Mouse (Mus musculus) adrenal gland (tissue): Measurements from ENCODE around the gene Gtsf1.
"Not testable (repeated sequence)": the region's sequence is repeated elsewhere in the genome, so short reads cannot be mapped to it uniquely, and the experiment has no call there.

ENCODE experiments used
- intact Hi-C: fragments of 180-260 bp; cut with DNase I; formaldehyde crosslinking; loops from one replicate; pipeline ENCODE4 v1.15.1; 2025
- long read RNA-seq, 2 experiments: library from polyadenylated mRNA; unstranded; transcript quantifications; one replicate each; pipeline ENCODE4 v2.0.0; 2020; ENCODE audit warnings: borderline replicate concordance in 1 of 2; ENCODE audit not compliant: insufficient replicate concordance in 1 of 2

Gene Gtsf1
- long read RNA-seq, experiment 1, result 0 reads
- long read RNA-seq, experiment 2, result 0 reads

DNA sequence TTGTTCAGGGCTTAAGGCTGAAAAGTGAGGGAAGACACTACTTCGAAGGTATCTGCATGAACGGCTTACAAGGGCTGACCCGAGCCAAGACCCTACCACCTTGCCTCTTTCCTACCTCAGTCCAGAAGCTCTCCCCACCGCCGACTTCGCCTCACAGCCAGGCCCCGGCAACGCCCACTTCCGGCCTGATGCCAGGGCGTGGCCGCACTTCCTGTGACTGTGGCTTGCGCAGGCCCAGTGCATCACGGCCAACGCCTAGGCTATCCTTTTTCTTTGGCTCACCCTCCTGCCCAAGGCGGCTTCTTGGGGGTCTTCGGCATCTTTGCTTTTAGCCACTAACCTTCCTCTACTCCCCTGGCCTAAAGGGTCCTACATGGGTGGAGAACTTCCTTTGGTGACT is at the start of gene Gtsf1:
TSS of gene Gtsf1 (minus strand) at position 230 of the 400 bp plus-strand sequence.
- intact Hi-C loops, result no loop called here

- intact Hi-C loops, result no loop called here
Measured at GRCm38 (mm10) chr15:103479080-103479606, 48.9 kb upstream of the Gtsf1 start.

DNA sequence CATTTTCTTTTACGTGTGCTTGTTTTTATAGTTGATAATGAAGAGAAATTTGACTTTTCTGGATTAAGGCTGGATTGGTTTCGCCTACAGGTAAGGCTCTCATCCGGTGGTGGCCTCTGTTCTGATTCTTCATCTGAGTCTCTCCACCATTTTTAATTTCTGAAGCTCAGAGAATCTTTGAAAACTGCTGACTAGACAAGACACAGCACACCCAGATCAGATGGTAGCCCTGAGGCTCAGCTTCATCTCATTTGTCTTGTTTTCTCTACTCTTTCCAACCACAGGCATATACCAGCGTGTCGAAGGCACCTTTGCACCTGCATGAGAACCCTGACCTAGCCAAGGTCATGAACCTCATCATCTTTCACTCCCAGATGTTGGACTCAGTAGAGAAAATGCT is 43.5 kb upstream of the Gtsf1 start:
- intact Hi-C loops, result no loop called here

DNA sequence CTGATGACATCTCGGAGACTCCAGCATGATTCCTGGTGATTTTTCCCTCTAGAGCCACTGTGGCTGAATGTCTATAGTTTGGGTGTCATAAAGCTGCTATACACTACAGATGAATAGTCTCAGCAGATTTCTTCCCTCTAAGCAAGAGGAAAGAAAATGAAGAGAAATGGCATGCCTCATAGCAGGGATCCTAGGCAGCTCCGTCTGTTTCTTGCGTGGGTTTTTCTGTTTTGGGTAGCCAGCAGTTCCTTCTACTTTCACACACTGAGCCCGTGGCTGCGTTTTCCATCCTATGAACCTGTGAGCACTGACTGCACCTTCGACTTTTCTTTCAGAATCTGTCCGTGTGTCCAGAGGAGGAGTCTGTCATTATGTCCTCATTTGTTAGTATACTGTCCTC is 42.9 kb upstream of the Gtsf1 start:
- intact Hi-C loops, result no loop called here

DNA sequence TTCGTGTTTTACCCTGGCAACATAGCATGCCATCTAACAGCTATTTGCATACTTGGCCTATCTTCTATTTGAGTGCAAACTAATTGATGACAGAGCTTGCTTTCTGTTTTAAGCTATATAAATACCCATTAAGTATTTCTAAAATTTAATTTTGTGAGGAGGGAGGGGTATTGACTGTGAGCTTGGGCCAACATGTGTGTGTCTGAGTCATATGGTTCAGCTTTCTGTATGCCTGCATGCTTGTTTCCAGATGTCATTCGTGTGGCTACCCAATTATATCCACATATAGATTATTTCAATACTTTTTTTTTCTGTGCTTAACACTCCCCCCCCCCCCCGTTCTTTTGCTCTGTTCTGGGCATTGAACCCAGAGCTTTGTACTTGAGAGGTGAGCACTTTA is 42.0 kb upstream of the Gtsf1 start:
- intact Hi-C loops, result no loop called here

GRCm38 (mm10) chr15:103471488-103472194 is 41.4 kb upstream of the Gtsf1 start:
- intact Hi-C loops, result no loop called here

- intact Hi-C loops, result no loop called here
Measured at GRCm38 (mm10) chr15:103462539-103463261, 32.4 kb upstream of the Gtsf1 start.

DNA sequence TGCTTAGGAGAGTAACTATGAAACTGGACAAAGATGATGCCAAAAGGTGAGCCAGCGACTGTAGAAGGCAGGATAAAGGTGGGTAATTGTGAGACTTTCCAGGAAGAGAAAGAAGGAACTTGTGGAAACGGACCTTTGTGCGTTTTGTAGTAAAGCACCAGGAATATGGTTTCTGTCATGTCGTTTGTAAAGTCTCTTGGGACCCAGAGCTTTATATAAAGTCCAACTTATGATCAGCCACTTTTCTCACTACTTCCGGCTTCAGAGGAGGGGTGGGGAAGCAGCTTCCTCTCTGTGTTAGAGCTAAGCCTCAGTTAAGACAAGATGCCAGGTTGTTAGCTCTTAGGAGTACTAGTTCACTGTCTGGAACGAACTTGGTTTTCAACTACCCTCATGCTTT is 24.2 kb upstream of the Gtsf1 start:
- intact Hi-C loops, result no loop called here

DNA sequence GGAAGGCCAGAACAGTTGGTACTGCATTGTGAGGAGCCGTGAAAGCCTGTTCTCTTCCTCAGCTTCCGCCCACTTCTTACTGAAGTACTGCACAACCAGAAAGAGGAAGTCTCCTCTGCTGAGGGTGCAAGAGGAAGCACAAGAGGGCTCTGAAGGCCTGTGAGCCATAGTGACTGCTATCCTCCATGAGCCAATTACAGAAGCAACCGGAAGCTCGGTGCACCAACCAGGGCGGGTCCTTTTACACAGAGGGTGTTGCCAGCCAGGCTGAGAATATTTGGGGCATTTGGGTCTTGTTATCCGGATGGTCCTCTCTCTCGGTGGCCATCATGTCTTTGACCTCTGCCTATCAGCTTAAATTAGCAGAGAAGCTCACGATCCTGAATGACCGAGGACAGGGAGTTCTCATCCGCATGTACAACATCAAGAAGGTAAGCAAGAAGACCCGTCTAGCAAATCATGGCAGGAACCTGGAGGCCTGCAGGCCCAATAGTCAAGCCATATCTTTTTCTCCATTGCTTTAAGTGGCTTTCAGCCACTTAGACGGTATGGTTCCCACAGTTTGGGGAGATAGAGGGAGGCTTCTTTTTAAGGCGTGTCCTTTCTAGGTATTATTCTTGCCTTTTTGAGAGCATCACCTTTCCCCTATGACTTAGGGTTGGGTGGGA is 23.4 kb upstream of the Gtsf1 start, which contains the start of gene Nckap1l:
TSS of gene Nckap1l (plus strand) at position 244 of the 668 bp plus-strand sequence.
- intact Hi-C loops, result no loop called here

DNA sequence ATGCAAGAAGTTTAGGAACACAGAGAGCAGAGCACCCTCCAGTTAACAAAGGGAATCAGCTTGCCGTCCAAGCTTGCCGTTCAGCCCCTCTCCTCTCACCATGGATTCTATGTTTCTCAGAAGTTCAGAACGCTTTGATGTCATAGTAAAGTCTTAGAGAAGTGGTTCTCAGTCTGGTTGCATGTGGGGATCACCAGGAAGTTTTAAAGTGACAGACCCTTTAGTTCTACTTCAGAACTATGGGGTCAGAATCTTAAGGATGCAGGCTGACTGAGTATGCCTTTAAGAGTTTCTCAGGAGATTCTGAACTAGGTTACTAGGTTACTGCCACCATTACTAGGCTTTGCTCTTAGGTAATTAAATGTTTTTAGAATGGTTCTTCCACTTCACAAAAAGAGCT is 18.1 kb upstream of the Gtsf1 start, which contains the start of gene Gtsf2:
TSS of gene Gtsf2 (minus strand) at position 101 of the 400 bp plus-strand sequence.
- intact Hi-C loops, result no loop called here

GRCm38 (mm10) chr15:103445966-103446365 is 15.7 kb upstream of the Gtsf1 start:
- intact Hi-C loops, result not testable (repeated sequence)

- intact Hi-C loops, result no loop called here
Measured at GRCm38 (mm10) chr15:103427017-103427416, 3.3 kb downstream of the Gtsf1 start.

- intact Hi-C loops, result not testable (repeated sequence)
Measured at GRCm38 (mm10) chr15:103405586-103405985, 24.7 kb downstream of the Gtsf1 start.

GRCm38 (mm10) chr15:103401361-103401760 is 28.9 kb downstream of the Gtsf1 start:
- intact Hi-C loops, result no loop called here

GRCm38 (mm10) chr15:103393577-103393976 is 36.7 kb downstream of the Gtsf1 start:
- intact Hi-C loops, result no loop called here

DNA sequence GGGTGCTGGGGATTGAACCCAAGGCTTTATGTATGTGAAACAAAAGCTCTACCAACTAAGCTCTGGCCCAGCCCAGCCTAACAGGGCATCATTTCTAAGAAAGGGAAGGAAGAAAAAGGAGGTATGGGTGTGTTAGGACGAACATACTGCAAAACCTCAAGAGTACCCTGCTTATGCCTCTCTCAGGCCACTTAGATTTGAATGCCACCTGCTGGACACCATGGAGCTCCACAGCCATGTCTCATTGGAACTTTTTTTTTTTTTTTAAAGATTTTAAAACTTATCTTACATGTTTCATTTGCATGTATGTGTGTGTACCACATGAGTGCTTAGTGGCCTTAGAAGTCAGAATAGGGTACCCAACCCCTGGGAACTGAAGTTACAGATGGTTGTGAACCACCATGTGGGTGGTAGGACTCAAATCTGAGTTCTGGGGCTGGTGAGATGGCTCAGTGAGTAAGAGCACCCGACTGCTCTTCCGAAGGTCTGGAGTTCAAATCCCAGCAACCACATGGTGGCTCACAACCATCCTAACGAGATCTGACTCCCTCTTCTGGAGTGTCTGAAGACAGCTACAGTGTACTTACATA is 41.6 kb downstream of the Gtsf1 start:
- intact Hi-C loops, result loop anchor here (2.0 kb wide), 1 partner anchor 42 kb away; no protein-coding TSS in a partner anchor

DNA sequence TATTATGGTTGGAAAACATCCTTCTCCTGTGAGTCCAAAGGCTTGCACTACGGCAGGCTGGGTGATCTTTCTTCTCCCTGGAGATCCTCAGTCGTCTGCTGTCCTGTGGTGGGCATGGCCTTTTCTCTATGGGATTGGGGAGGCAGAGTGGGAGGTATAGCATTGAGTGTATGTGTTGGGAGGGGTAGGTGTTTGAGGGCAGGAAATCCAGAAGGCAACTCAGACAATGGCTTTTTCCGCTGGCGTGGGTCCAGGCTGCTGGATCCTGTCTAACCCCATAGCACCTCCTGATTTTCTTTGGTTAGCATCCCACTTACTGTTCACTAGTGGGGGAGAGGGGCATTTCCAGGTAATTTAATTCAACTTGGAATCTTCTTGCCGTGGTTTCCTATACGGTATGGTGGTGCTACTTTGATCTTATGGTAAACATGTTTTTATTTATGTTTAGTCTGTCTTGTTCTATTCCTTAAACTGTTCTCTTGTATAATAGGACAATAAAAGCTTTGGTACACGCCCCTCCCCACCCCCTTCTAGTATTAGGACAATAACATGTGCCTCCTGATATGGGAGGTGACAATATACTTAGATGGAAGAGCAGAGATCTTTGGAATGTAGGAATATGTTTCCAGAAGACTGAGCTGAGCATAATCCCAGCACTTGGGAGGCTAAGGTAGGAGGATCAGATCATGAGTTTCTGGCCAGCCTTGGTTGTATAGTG is 46.3 kb downstream of the Gtsf1 start:
- intact Hi-C loops, result no loop called here

GRCm38 (mm10) chr15:103382795-103383406 is 47.4 kb downstream of the Gtsf1 start:
- intact Hi-C loops, result no loop called here

GRCm38 (mm10) chr15:103382075-103382474 is 48.2 kb downstream of the Gtsf1 start:
- intact Hi-C loops, result no loop called here

DNA sequence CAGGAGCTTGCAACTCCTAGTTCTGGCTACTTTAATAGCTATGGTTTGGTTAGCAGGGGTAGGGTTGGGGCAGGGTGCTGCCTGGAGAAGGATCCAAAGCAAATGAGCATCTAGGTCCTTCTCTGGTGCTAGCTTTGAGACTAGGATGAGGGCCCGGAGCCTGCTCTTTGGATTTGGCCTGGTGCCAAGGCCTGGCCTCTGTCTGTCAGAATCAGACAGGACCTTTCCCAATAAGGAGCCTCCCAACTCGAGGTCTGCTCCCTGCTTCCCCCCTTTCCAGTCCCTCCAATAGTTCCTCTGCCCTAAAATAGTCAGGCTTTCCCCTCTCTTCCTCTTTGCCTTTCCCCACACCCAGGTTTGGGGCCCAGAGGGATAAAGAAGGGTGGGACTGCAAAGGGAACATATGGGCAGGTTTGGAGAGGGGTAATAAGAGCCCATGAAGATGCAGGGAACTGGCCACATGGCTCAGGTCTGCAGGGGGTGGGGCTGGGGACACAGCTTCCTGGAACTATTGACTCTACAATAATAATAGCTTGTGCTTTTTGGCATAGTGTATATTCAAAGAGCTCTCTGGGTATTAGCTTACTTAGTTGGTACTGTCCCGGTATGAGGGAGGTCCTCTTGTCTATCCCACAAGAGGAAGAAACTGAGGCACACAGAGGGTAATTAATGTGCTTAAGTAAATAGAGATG is 51.5 kb downstream of the Gtsf1 start:
- intact Hi-C loops, result no loop called here
